Mouse (Mus musculus): ENCODE measurements around the gene Adam19. TPM values are rescaled to one million over a fixed set of nuclear protein-coding genes. Genes with fewer than 3 reads are reported as not detected.

Adam19 gene
- total and polyA plus RNA-seq, 3 experiments, result 3.0 to 9.0 (median 4.5) TPM

DNA sequence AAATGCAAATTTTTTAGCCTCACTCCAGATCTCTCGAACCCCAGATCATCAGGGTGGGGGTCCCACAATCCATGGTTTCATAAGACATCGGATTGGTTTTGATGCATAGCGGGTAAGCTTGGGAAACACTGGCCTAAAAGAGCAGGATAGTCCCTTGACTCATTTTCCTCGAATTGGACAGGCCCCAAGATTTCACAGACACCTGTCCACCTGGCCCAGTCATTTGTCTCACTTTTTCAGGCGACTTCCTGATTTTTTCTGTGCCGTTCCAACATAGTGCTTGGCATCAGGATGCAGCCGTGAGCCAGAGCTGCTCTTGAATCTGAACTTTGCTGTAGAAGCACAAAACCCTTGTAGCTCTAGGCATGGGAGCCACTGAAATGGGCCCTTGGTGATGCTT lies 58.4 kb downstream of the Adam19 start:
- TF ChIP-seq MAFK (IDR thresholded peaks at IDR 0.05; ENCODE audit: insufficient replicate concordance, low read length) (no peak), MAX (IDR thresholded peaks at IDR 0.05; ENCODE audit: low read length) (no peak), BHLHE40 (IDR thresholded peaks at IDR 0.05; ENCODE audit: low read depth, low read length) (no peak), ZKSCAN1 (IDR thresholded peaks at IDR 0.05; ENCODE audit: borderline replicate concordance, low read depth, low read length) (no peak), RCOR1 (conservative IDR thresholded peaks at IDR 0.05; ENCODE audit: low read depth, low read length) (no peak), USF2 (conservative IDR thresholded peaks at IDR 0.05; ENCODE audit: low read depth, low read length) (no peak), POLR2AphosphoS2 (IDR thresholded peaks at IDR 0.05; ENCODE audit: low read depth, low read length) (no peak), RAD21 (IDR thresholded peaks at IDR 0.05; ENCODE audit: low read depth, low read length) (no peak), ZMIZ1 (IDR thresholded peaks at IDR 0.05; ENCODE audit: low read depth, low read length) (no peak), JUN (IDR thresholded peaks at IDR 0.05; ENCODE audit: insufficient read depth, low read depth, low read length) (no peak), MEF2A (IDR thresholded peaks at IDR 0.05; ENCODE audit: borderline replicate concordance, low read depth, low read length) (no peak), UBTF (IDR thresholded peaks at IDR 0.05; ENCODE audit: low read depth, low read length) (no peak), ETS1 (conservative IDR thresholded peaks at IDR 0.05; ENCODE audit: low read depth, low read length) (no peak), MXI1 (IDR thresholded peaks at IDR 0.05; ENCODE audit: low read depth, low read length) (no peak), KAT2A (IDR thresholded peaks at IDR 0.05; ENCODE audit: insufficient replicate concordance, low read length) (no peak), CHD1 (IDR thresholded peaks at IDR 0.05; ENCODE audit: low read depth, low read length) (no peak)
- no peak overlapping the region for H3K4me3 ChIP-seq (replicated peaks in 1 of 3; ENCODE audit: low read depth in 2 of 3, low read length in 2 of 3, poor library complexity in 1 of 3)
- in situ Hi-C loops (cut with MboI; ENCODE audit: low pct_ligation_motif_present, low pct_unique_long_range_greater_than_20kb, low sequenced_read_pairs), result no loop called here
- H3K27me3 ChIP-seq (replicated peaks), result no peaks in the 10 kb centered on the region
- no peak overlapping the region for H3K27ac ChIP-seq (ENCODE audit: insufficient read depth, low read depth)
- no peak overlapping the region for H3K4me2 ChIP-seq (ENCODE audit: insufficient read depth, low read depth, poor library complexity, severe bottlenecking)
- no peak for DNase-seq (ENCODE audit: extremely low read depth)
- no peaks in the 10 kb centered on the region for H3K79me2 ChIP-seq (replicated peaks; ENCODE audit: control insufficient read depth, extremely low read depth, insufficient read depth, poor library complexity, severe bottlenecking)
- H3K4me1 ChIP-seq (ENCODE audit: control insufficient read depth in 1 of 2, insufficient read depth in 2 of 2), result peaks cover 3 to 37% of the 10 kb centered on the region in 2 experiments; a peak in 2 of 4 replicates
- no peaks in the 10 kb centered on the region for H3K36me3 ChIP-seq (replicated peaks in 1 of 2; ENCODE audit: control insufficient read depth in 1 of 2, insufficient read depth in 1 of 2, low read length in 1 of 2)
- dilution Hi-C loops (cut with MboI; ENCODE audit: extremely low pct_ligation_motif_present, extremely low pct_unique_long_range_greater_than_20kb, low sequenced_read_pairs), result no loop called here
- no peak overlapping the region for H3K9ac ChIP-seq (ENCODE audit: insufficient read depth, low read depth)
- H3K9me3 ChIP-seq (replicated peaks; ENCODE audit: low read length), result no peaks in the 10 kb centered on the region

DNA sequence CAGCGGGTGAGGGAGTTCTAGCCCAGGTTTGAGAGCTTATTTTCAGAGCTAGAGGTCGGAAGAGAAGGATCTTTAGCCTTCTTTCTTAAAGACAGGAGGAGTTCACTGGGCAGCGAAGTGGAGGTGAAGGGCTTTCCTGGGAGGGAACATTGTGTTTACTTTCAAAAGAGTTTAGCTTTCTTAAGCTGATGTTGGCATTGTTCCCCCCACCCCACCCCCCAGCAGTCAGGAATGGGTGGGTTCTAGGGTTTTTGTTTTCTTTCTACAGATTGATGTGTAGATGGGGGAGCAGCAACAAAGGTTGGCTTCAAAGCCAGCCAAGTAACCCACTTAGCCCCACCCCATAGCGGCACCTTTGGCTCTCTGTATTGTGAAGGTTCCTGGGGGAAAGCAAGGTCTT lies 59.2 kb downstream of the Adam19 start:
- no peak overlapping the region for H3K4me3 ChIP-seq (replicated peaks in 1 of 3; ENCODE audit: low read depth in 2 of 3, low read length in 2 of 3, poor library complexity in 1 of 3)
- TF ChIP-seq IRF4 (IDR thresholded peaks at IDR 0.05; ENCODE audit: low read depth, low read length) (no peak), TCF12 (IDR thresholded peaks at IDR 0.05; ENCODE audit: low read depth, low read length) (no peak), ZKSCAN1 (IDR thresholded peaks at IDR 0.05; ENCODE audit: borderline replicate concordance, low read depth, low read length) (no peak), MYC (IDR thresholded peaks at IDR 0.05; ENCODE audit: low read depth, low read length) (no peak), HCFC1 (IDR thresholded peaks at IDR 0.05; ENCODE audit: low read depth, low read length) (no peak), E2F4 (IDR thresholded peaks at IDR 0.05; ENCODE audit: insufficient replicate concordance, low read depth, low read length) (no peak), SIN3A (IDR thresholded peaks at IDR 0.05; ENCODE audit: low read length) (no peak), BHLHE40 (IDR thresholded peaks at IDR 0.05; ENCODE audit: low read depth, low read length) (no peak), ZC3H11A (IDR thresholded peaks at IDR 0.05; ENCODE audit: low read depth, low read length) (no peak), MEF2A (IDR thresholded peaks at IDR 0.05; ENCODE audit: borderline replicate concordance, low read depth, low read length) (no peak), MAZ (IDR thresholded peaks at IDR 0.05; ENCODE audit: low read depth, low read length) (no peak), TBP (conservative IDR thresholded peaks at IDR 0.05; ENCODE audit: low read depth, low read length) (no peak), UBTF (IDR thresholded peaks at IDR 0.05; ENCODE audit: low read depth, low read length) (no peak), MAFK (IDR thresholded peaks at IDR 0.05; ENCODE audit: insufficient replicate concordance, low read length) (no peak), NRF1 (IDR thresholded peaks at IDR 0.05; ENCODE audit: low read depth, low read length) (no peak), ZMIZ1 (IDR thresholded peaks at IDR 0.05; ENCODE audit: low read depth, low read length) (no peak), JUN (IDR thresholded peaks at IDR 0.05; ENCODE audit: insufficient read depth, low read depth, low read length) (no peak)

More for the DNA sequence above, 59.2 kb downstream of the Adam19 start:
- no peak overlapping the region for H3K9ac ChIP-seq (ENCODE audit: insufficient read depth, low read depth)
- in situ Hi-C loops (cut with MboI; ENCODE audit: low pct_ligation_motif_present, low pct_unique_long_range_greater_than_20kb, low sequenced_read_pairs) (no loop called here), dilution Hi-C loops (cut with MboI; ENCODE audit: extremely low pct_ligation_motif_present, extremely low pct_unique_long_range_greater_than_20kb, low sequenced_read_pairs) (no loop called here)
- no peaks in the 10 kb centered on the region for H3K79me2 ChIP-seq (replicated peaks; ENCODE audit: control insufficient read depth, extremely low read depth, insufficient read depth, poor library complexity, severe bottlenecking)
- no peaks in the 10 kb centered on the region for H3K9me3 ChIP-seq (replicated peaks; ENCODE audit: low read length)
- H3K4me1 ChIP-seq (ENCODE audit: control insufficient read depth in 1 of 2, insufficient read depth in 2 of 2), result peaks cover 3 to 37% of the 10 kb centered on the region in 2 experiments; a peak in 2 of 4 replicates
- H3K27me3 ChIP-seq (replicated peaks), result no peaks in the 10 kb centered on the region
- H3K4me2 ChIP-seq (ENCODE audit: insufficient read depth, low read depth, poor library complexity, severe bottlenecking), result no peak overlapping the region
- H3K27ac ChIP-seq (ENCODE audit: insufficient read depth, low read depth), result no peak overlapping the region
- no peak for DNase-seq (ENCODE audit: extremely low read depth)
- no peaks in the 10 kb centered on the region for H3K36me3 ChIP-seq (replicated peaks in 1 of 2; ENCODE audit: control insufficient read depth in 1 of 2, insufficient read depth in 1 of 2, low read length in 1 of 2)
